In genomic region chr1:120121930-120122530, GRCm38 (mm10) we compare ENCODE assay signal across 8 mouse cellular contexts. TPM values are rescaled to one million over a fixed set of nuclear protein-coding genes. Genes with fewer than 3 reads are reported as not detected.
A peak's percentile ranks its signal among the peaks of the same experiment; 100 is the strongest.
DNase-seq lines count a peak whose midpoint lies in the region; ATAC-seq and TF ChIP-seq lines count a peak whose summit lies in the region.

No protein-coding gene starts in this region.

- peaks cover 38% of the 10 kb centered on the region for H3K4me1 ChIP-seq in embryonic facial prominence, embryonic 10.5 days
- 0 out of 2 replicates have a peak, but pooled peaks cover 12% of the 10 kb centered on the region for H3K4me1 ChIP-seq in intestine, postnatal 0 days (replicated peaks; ENCODE audit: control insufficient read depth, insufficient read depth, low read length)
- H3K4me1 ChIP-seq in neural tube, embryonic 12.5 days: peaks cover 25% of the 10 kb centered on the region

- no peak for DNase-seq in left cerebral cortex, adult 2 months (ENCODE audit: extremely low spot score in 1 of 2, low spot score in 2 of 2)
- no peak for DNase-seq in left cerebral cortex, postnatal 25 days (ENCODE audit: low spot score in 2 of 2)
- no peak for DNase-seq in embryonic facial prominence, embryonic 10.5 days (ENCODE audit: low spot score)
- DNase-seq in layer of hippocampus, adult 9-10 months (ENCODE audit: low spot score): no peak
- DNase-seq in thymus, postnatal 14 days: no peak
- DNase-seq in cerebellum, postnatal 14 days: no peak

- no peaks in the 10 kb centered on the region for H3K9me3 ChIP-seq in embryonic facial prominence, embryonic 10.5 days
- no peaks in the 10 kb centered on the region for H3K9me3 ChIP-seq in intestine, postnatal 0 days (ENCODE audit: control insufficient read depth)
- no peaks in the 10 kb centered on the region for H3K9me3 ChIP-seq in neural tube, embryonic 12.5 days

- peak overlapping the region; percentile 74 for H3K4me2 ChIP-seq in intestine, postnatal 0 days (replicated peaks; ENCODE audit: low read depth)
- peak overlapping the region; percentile 85 for H3K4me2 ChIP-seq in neural tube, embryonic 12.5 days (replicated peaks)

- peak overlapping the region; percentile 88 for H3K4me3 ChIP-seq in left cerebral cortex, adult 2 months
- H3K4me3 ChIP-seq in embryonic facial prominence, embryonic 10.5 days: peak overlapping the region; percentile 70
- peak overlapping the region; percentile 49 for H3K4me3 ChIP-seq in intestine, postnatal 0 days (ENCODE audit: low read depth, low read length)
- peak overlapping the region; percentile 59 for H3K4me3 ChIP-seq in neural tube, embryonic 12.5 days

- WGBS in embryonic facial prominence, embryonic 10.5 days: 90% methylated on average over 9 of the region's 9 CpGs
- 54% methylated on average over 9 of the region's 9 CpGs for WGBS in intestine, postnatal 0 days
- 91% methylated on average over 9 of the region's 9 CpGs for WGBS in neural tube, embryonic 12.5 days

- H3K36me3 ChIP-seq in embryonic facial prominence, embryonic 10.5 days (replicated peaks): peaks cover 24% of the 10 kb centered on the region
- H3K36me3 ChIP-seq in intestine, postnatal 0 days (ENCODE audit: control insufficient read depth, insufficient read depth): peaks cover 3% of the 10 kb centered on the region; the same call in 1 of the 2 replicates
- no peaks in the 10 kb centered on the region for H3K36me3 ChIP-seq in neural tube, embryonic 12.5 days

- H3K27me3 ChIP-seq in embryonic facial prominence, embryonic 10.5 days (replicated peaks; ENCODE audit: low read depth, poor library complexity, severe bottlenecking): no peaks in the 10 kb centered on the region
- H3K27me3 ChIP-seq in intestine, postnatal 0 days (replicated peaks; ENCODE audit: control insufficient read depth, insufficient read depth, low read length): no peaks in the 10 kb centered on the region
- H3K27me3 ChIP-seq in neural tube, embryonic 12.5 days (replicated peaks): no peaks in the 10 kb centered on the region

- ATAC-seq in intestine, postnatal 0 days: no peak
- no peak for ATAC-seq in neural tube, embryonic 12.5 days (ENCODE audit: low FRiP score, low read depth)

- H3K9ac ChIP-seq in intestine, postnatal 0 days (ENCODE audit: low read depth, low read length): no peak overlapping the region
- peak overlapping the region; percentile 49 for H3K9ac ChIP-seq in neural tube, embryonic 12.5 days

- no peak for TF ChIP-seq CTCF in left cerebral cortex, adult 2 months (IDR thresholded peaks at IDR 0.05)
- TF ChIP-seq CTCF in intestine, postnatal 0 days (IDR thresholded peaks at IDR 0.05; ENCODE audit: low read depth): no peak

- peak overlapping the region; percentile 93 for H3K27ac ChIP-seq in left cerebral cortex, adult 2 months
- H3K27ac ChIP-seq in embryonic facial prominence, embryonic 10.5 days (replicated peaks): peak overlapping the region; percentile 89
- H3K27ac ChIP-seq in intestine, postnatal 0 days (ENCODE audit: low read depth, low read length): peak overlapping the region; percentile 83
- no peak overlapping the region for H3K27ac ChIP-seq in neural tube, embryonic 12.5 days

- intact Hi-C loops in left cerebral cortex, adult 2 months (cut with DNase I): loop anchor here (2.0 kb wide), 1 partner anchor 15 kb away; no protein-coding TSS in a partner anchor
- intact Hi-C loops in left cerebral cortex, postnatal 25 days (cut with DNase I): no loop called here

RNA-seq across cellular contexts. Expression of gene 3110009E18Rik, which starts 1.0 kb away (rescaled TPM):
- total RNA-seq in left cerebral cortex, adult 2 months (2021): 1 to 10 TPM; 6.3 to 6.8 TPM
- total RNA-seq in left cerebral cortex, postnatal 25 days (2021): 1 to 10 TPM; 6.7 to 7.4 TPM
- 19.8 and 20.7 TPM in 2 replicates for polyA plus RNA-seq in embryonic facial prominence, embryonic 10.5 days (2016; fragmentation: Nextera tagmentation; extraction: Ambion mirVana)
- polyA plus RNA-seq in intestine, postnatal 0 days (2015; fragmentation: Nextera tagmentation; extraction: Ambion mirVana): 8.2 and 8.7 TPM in 2 replicates
- 15.8 and 18.6 TPM in 2 replicates for polyA plus RNA-seq in neural tube, embryonic 12.5 days (2016; fragmentation: Nextera tagmentation; extraction: Ambion mirVana)

RNA-seq across cellular contexts. Expression of gene Dbi, which starts 1.2 kb away (rescaled TPM):
- 100 to 1,000 TPM; 202 to 252 TPM for total RNA-seq in left cerebral cortex, adult 2 months (2021)
- total RNA-seq in left cerebral cortex, postnatal 25 days (2021): 100 to 1,000 TPM; 247 to 272 TPM
- polyA plus RNA-seq in embryonic facial prominence, embryonic 10.5 days (2016; fragmentation: Nextera tagmentation; extraction: Ambion mirVana): 693 and 727 TPM in 2 replicates
- 3,066 and 3,164 TPM in 2 replicates for polyA plus RNA-seq in intestine, postnatal 0 days (2015; fragmentation: Nextera tagmentation; extraction: Ambion mirVana)
- 1,341 and 1,419 TPM in 2 replicates for polyA plus RNA-seq in neural tube, embryonic 12.5 days (2016; fragmentation: Nextera tagmentation; extraction: Ambion mirVana)

RNA-seq across cellular contexts. Expression of gene Tmem37, which starts 48.2 kb away (rescaled TPM):
- 1 to 10 TPM; 1.6 to 2.5 TPM for total RNA-seq in left cerebral cortex, adult 2 months (2021)
- 1 to 10 TPM; 1.2 to 1.3 TPM for total RNA-seq in left cerebral cortex, postnatal 25 days (2021)
- 5.2 and 7.2 TPM in 2 replicates for polyA plus RNA-seq in embryonic facial prominence, embryonic 10.5 days (2016; fragmentation: Nextera tagmentation; extraction: Ambion mirVana)
- 593 and 673 TPM in 2 replicates for polyA plus RNA-seq in intestine, postnatal 0 days (2015; fragmentation: Nextera tagmentation; extraction: Ambion mirVana)
- 6.8 TPM in 2 replicates for polyA plus RNA-seq in neural tube, embryonic 12.5 days (2016; fragmentation: Nextera tagmentation; extraction: Ambion mirVana)

Comparison
In these comparisons a context has a peak if more than half of its experiments do, and no peak if none do; other contexts are left out.
1. RNA of gene Tmem37, which starts 48.2 kb away (polyA plus RNA-seq): 593 to 673 TPM in intestine, postnatal 0 days; 5.2 to 7.2 TPM in embryonic facial prominence, embryonic 10.5 days and 6.8 TPM in neural tube, embryonic 12.5 days; every median in the first group is over 10 times any median in the second.
2. Peak in every context shown above with its lines, with median percentiles within 50 percentile points of each other: H3K4me3 ChIP-seq.